Mouse (Mus musculus): ENCODE measurements at regions not wholly inside any gene's neighbourhood (a gene's known extent, or its start where the extent isn't known, plus 50 kb on each side); places are given as distances from the start of the nearest gene placed in this dataset.
"Not testable (repeated sequence)": the region's sequence is repeated elsewhere in the genome, so short reads cannot be mapped to it uniquely, and the experiment has no call there.

GRCm38 (mm10) chr5:59831836-59832235, 1976.8 kb upstream of the G6pd2 start:
- no peak for DNase-seq

GRCm38 (mm10) chr5:59845745-59846144, 1962.9 kb upstream of the G6pd2 start:
- no peak for DNase-seq

- DNase-seq: no peak
Observed at GRCm38 (mm10) chr5:59847643-59848042, 1961.0 kb upstream of the G6pd2 start.

GRCm38 (mm10) chr5:59893952-59894724, 1914.5 kb upstream of the G6pd2 start:
- DNase-seq: no peak

GRCm38 (mm10) chr5:59921910-59922309, 1886.7 kb upstream of the G6pd2 start:
- DNase-seq: no peak

GRCm38 (mm10) chr5:59940861-59941260, 1867.8 kb upstream of the G6pd2 start:
- DNase-seq: no peak

GRCm38 (mm10) chr5:59945761-59946160, 1862.9 kb upstream of the G6pd2 start:
- DNase-seq: no peak

- DNase-seq: no peak
Observed at GRCm38 (mm10) chr5:59947831-59948568, 1860.6 kb upstream of the G6pd2 start.

GRCm38 (mm10) chr5:59956240-59956639, 1852.4 kb upstream of the G6pd2 start:
- not testable (repeated sequence) for DNase-seq

GRCm38 (mm10) chr5:59996698-59997097, 1811.9 kb upstream of the G6pd2 start:
- DNase-seq: peak; percentile 10

GRCm38 (mm10) chr5:60042603-60043175, 1765.9 kb upstream of the G6pd2 start:
- DNase-seq: not testable (repeated sequence)

- DNase-seq: no peak
Observed at GRCm38 (mm10) chr5:60049053-60049452, 1759.6 kb upstream of the G6pd2 start.

- no peak for DNase-seq
Observed at GRCm38 (mm10) chr5:60061178-60061577, 1747.4 kb upstream of the G6pd2 start.
